Mouse (Mus musculus) C2C12 (cell line): Measurements from ENCODE around the gene Hpgd.

ENCODE experiments used
- CEBPB ChIP-seq: IDR thresholded peaks from one replicate; pipeline ENCODE4 v1.6.1; 2011; ENCODE audit warnings: low read depth, mild to moderate bottlenecking, control low read depth, moderate library complexity
- CTCF ChIP-seq: IDR thresholded peaks from one replicate; pipeline ENCODE4 v1.5.1; 2011; ENCODE audit not compliant: control insufficient read depth, insufficient read depth, insufficient read length
- FOSL1 ChIP-seq: IDR thresholded peaks from one replicate; pipeline ENCODE4 v1.8.0; 2011; ENCODE audit warnings: mild to moderate bottlenecking, low read length; ENCODE audit not compliant: poor library complexity, insufficient read depth, severe bottlenecking
- MAX ChIP-seq: IDR thresholded peaks from one replicate; pipeline ENCODE4 v1.6.1; 2011; ENCODE audit warnings: mild to moderate bottlenecking, control low read depth
- MYOD1 ChIP-seq: IDR thresholded peaks from one replicate; pipeline ENCODE4 v1.6.1; 2011; ENCODE audit warnings: low read depth; ENCODE audit not compliant: control insufficient read depth, insufficient read length
- USF1 ChIP-seq: IDR thresholded peaks from one replicate; pipeline ENCODE4 v1.6.1; 2011; ENCODE audit warnings: low read depth, mild to moderate bottlenecking, control low read depth, moderate library complexity

- TF ChIP-seq CTCF (no peak), USF1 (no peak), MYOD1 (no peak), CEBPB (no peak), MAX (no peak), FOSL1 (no peak)
Observed at GRCm38 (mm10) chr8:56313622-56314021, 19.2 kb downstream of the Hpgd start.
